Mouse (Mus musculus) liver, adult 2 months (tissue): ENCODE data around the gene Hao1.

Source experiments
- CTCF ChIP-seq: fragments of 200-500 bp; IDR thresholded peaks from 2 replicates; pipeline ENCODE4 v1.5.1; 2011; ENCODE audit warnings: low read depth, low read length, control low read depth
- POLR2A ChIP-seq: fragments of 200-500 bp; IDR thresholded peaks from 2 replicates; pipeline ENCODE4 v1.6.1; 2011; ENCODE audit warnings: low read length, control low read depth; ENCODE audit not compliant: insufficient read depth; ENCODE audit errors: extremely low read depth

- TF ChIP-seq POLR2A (no peak), CTCF (no peak)
These were observed 73.0 kb downstream of the Hao1 start for GRCm38 (mm10) chr2:134481174-134481573.
